Mouse (Mus musculus): Measurements from ENCODE around the gene Kif19a.

Kif19a gene

DNA sequence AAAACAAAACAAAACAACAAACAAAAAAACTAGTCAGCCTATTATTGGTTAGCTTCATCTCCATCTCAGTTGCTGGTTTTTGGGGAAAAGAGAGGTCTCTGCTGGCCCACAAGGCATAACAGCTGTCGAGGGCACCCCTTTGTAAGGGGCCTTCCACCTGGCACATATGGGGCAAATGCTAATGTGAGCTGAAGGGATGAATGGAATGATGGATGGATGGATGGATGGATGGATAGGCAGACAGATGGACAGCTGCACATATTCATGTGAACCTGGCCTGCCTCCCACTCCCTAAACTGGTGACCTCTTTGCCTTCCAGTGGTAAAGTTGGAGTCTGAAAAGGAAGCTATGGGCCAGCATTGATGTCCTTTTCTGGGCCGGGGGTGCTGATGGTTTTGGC lies 41.8 kb downstream of the Kif19a start:
- no peak for DNase-seq (ENCODE audit: low spot score in 2 of 2)

GRCm38 (mm10) chr11:114807686-114808427 lies 42.7 kb downstream of the Kif19a start:
- peak; percentile 33 to 54 for DNase-seq (ENCODE audit: low spot score in 2 of 2)

DNA sequence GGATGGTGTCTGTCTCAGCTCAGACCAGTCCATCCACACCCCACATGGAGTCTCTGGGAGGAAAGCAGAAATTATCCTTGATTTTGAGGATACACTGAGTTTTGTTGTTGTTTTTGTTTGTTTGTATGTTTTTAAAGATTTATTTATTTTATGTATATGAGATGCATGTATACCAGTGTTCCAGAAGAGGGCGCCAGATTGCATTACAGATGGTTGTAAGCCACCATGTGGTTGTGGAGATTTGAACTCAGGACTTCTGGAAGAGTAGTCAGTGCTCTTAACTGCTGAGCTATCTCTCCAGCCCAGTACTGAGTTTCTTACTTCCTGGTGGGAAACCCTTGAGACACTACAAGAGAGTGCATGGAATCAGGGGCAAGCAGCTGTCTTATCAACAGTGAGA lies 44.2 kb downstream of the Kif19a start:
- DNase-seq (ENCODE audit: low spot score in 2 of 2) = no peak

GRCm38 (mm10) chr11:114810344-114810743 lies 45.2 kb downstream of the Kif19a start:
- DNase-seq (ENCODE audit: low spot score in 2 of 2) = no peak

DNA sequence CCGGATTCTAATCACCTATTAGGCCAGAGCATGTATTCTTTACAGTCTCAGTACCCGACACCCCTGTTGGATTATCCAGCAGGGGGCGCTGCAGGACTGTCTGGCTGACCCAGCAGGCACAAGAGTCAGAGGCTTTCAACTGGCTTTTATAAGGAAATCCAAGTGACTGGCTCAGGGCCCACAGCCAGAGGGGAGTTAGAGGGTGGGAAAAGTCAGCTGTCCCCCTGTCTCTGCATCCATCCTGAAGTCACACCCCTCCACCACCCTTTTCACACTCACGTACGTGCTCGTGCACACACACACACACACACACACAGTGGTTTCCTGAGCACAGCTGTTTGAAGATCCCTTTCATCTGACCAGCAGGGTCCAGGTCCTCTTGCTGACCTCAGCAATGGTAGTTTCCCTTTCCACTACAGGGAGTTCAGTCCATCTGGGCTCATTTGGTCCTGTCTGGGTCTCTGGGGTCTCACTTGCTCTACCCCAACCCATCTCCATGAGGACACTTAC lies 47.6 kb downstream of the Kif19a start:
- peak; percentile 79 to 84 for DNase-seq (ENCODE audit: low spot score in 2 of 2)

DNA sequence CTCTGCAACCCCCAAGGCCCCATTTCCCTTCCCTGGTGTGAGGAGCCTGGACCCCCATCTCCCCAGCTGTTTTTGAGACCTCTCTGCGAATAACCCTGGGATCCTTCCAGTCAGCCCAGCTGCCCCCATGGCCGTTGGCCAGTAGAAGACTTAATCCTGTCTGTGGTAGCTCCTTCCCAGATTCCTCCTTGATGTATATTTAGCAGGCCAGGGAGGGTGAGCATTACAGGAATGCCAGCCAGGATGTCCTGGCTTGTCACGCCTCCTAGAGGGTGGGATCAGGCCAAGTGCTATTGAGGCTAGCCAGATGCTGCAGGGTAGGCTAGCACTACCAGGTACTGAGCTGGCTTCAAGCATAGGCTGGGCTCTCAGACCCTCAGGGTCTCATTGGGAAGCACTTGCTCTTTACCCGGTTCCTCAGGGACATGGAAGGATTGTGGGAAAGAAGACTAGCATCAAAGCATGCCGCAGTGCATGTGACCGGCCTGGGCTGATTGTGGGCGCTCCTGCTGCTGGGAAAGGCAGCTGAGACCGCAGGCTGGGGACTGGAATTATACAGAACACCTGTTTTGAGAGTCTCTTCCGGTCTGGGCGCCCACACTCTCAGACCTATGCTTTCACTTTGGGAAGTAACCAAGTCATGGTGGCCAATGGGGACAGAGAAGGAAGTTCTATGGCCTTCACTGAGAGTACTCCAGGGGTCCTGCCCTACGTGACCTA lies 49.8 kb downstream of the Kif19a start:
- no peak for DNase-seq (ENCODE audit: low spot score in 2 of 2)

GRCm38 (mm10) chr11:114816934-114817333 lies 51.7 kb downstream of the Kif19a start:
- no peak for DNase-seq (ENCODE audit: low spot score in 2 of 2)

GRCm38 (mm10) chr11:114818185-114818584 lies 53.0 kb downstream of the Kif19a start:
- DNase-seq (ENCODE audit: low spot score in 2 of 2) = peak; percentile 29 to 37

GRCm38 (mm10) chr11:114819110-114819509 lies 53.9 kb downstream of the Kif19a start:
- no peak for DNase-seq (ENCODE audit: low spot score in 2 of 2)

GRCm38 (mm10) chr11:114820444-114820843 lies 55.3 kb downstream of the Kif19a start:
- DNase-seq (ENCODE audit: low spot score in 2 of 2) = no peak

- DNase-seq (ENCODE audit: low spot score in 2 of 2) = no peak
Measured at GRCm38 (mm10) chr11:114821325-114821724, 56.1 kb downstream of the Kif19a start.

- no peak for DNase-seq (ENCODE audit: low spot score in 2 of 2)
Measured at GRCm38 (mm10) chr11:114822727-114823126, 57.5 kb downstream of the Kif19a start.

GRCm38 (mm10) chr11:114823199-114823725 lies 58.1 kb downstream of the Kif19a start:
- no peak for DNase-seq (ENCODE audit: low spot score in 2 of 2)

DNA sequence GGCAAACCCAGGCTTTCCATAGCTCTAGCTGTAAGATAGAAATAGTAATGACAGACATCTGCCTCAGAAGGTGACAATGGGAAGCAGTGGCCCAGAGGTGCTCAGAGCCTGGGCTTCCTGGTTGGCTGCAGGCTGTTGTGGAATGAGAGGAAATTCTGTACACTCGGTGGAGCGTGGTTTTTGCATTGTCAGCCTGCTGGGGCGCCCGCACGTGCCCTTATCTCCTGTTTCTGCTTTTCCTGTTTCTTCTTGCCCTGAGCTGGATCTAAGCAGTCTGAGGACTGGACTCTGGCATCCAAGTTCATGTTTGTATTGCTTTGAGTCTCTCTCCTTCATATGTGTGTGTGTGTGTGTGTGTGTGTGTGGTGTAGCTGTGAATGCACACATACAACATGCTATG lies 61.5 kb downstream of the Kif19a start:
- no peak for DNase-seq (ENCODE audit: low spot score in 2 of 2)

DNA sequence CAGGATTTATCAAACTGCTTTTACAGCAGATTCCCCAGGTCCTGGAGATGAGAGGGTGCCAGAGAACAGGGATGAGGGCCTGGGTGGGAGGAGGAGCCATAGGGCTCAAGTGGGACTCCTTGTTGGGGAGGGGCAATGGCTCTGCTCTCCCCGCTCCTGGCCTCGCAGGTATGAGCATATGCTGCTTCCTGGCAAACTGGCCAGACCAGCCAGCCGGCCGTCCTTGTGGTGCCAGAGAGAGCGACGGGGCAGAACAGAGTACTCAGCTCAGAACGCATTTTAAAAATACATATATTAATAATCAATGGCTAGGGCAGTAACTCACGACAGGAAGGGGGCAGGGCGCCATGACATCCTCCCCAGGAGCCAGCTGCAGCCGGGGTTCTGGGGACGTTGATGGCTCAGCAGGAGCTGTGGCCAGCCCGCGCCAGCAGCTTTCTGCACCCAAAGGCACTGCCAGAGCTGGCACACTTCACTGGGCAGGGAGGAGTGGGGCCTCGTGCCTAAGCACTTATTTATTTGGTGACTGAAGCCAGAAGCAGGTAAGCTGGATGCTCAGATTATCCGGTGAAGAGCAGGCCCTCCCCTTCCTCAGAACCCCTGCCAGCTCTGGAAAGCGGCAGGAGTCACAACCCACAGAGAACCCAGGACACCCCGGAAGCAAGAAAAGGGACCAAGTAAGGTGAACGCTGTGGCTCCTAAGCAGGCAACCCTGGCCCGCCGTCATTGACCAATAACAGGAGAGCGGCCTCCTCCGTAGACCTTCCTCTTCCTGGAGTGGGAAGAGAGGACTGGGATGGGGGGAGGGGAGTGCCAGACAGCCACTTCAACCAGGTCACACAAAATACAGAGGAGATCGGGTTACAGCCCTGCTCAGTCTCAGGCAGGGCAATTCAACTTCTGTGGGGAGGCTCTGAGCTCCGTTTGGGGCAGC lies 64.6 kb downstream of the Kif19a start:
- no peak for DNase-seq (ENCODE audit: low spot score in 2 of 2)

- DNase-seq (ENCODE audit: low spot score in 2 of 2) = no peak
Measured at GRCm38 (mm10) chr11:114830433-114830773, 65.2 kb downstream of the Kif19a start.

DNA sequence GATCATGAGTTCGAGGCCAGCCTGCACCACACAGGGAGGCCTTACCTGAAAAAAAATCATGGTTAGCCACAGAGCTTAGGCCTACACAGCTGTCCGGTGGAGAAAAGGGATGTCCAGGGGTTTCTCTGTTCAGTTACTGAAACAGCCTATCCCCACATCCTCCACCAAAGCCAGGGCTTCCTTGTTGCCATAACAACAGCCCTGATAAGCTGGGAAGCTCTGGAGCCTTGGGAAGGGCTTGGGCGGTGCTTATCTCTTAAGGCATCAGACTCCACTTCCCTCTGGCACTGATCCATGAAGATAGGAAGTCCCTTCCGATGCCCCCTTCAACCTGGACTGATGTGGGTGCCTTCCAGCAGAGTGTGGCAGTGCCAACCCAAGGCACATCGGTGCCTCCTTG lies 68.0 kb downstream of the Kif19a start:
- DNase-seq (ENCODE audit: low spot score in 2 of 2) = no peak
